22 mouse cellular contexts compared by ENCODE assay signal in the genomic region with DNA sequence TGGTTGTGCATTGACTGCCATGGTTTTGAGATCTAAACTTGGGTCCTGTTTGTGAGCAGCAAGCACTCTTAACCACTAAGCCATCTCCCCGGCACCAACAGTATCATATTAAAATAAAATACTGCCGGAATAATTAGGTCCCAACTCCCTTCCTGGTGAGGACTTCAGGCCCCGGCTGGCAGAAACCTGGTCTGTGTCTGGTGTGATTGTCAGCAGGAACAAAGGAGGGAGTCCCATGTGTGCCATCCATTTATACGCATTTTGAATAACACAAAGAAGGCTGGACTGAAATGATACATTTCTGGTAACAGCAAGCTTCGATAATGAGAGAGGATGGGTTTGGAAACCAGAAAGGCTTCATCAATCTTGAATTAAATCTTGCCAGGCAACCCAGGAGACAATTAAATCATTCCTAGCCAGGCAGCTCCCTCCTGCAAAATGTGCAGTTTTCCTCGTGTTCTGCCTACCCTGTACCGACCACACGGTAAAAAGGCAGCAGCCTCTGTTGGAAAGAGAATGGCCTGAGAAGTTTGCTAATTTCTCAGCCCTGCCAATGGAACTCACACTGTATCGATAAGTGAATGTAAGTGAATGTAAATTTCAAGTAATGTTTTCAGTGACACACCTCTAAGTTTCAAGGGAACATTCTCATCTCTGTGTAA.
DNase-seq lines count a peak whose midpoint lies in the region; ATAC-seq and TF ChIP-seq lines count a peak whose summit lies in the region.
"Had no signal": no experiment of that assay in that cellular context is flagged by ENCODE, and none has a peak within 500 bp of the region (broad histone marks: within the 10 kb centered on the region; RNA-seq: fewer than 3 reads in every experiment).

No protein-coding gene starts in this region.

- no peak overlapping the region for H3K4me3 ChIP-seq in forebrain, postnatal 0 days (ENCODE audit: low read depth, low read length)
- H3K4me3 ChIP-seq in forebrain, embryonic 15.5 days: no peak overlapping the region
- H3K4me3 ChIP-seq in midbrain, embryonic 13.5 days (replicated peaks): no peak overlapping the region
- H3K4me3 ChIP-seq in midbrain, embryonic 15.5 days: no peak overlapping the region
- no peak overlapping the region for H3K4me3 ChIP-seq in neural tube, embryonic 13.5 days
- H3K4me3 ChIP-seq: heart, embryonic 15.5 days; left cerebral cortex, adult 2 months had no signal

- TF ChIP-seq POLR2A in brain, embryonic 14.5 days (IDR thresholded peaks at IDR 0.05; ENCODE audit: borderline replicate concordance, extremely low read depth, insufficient read depth, insufficient read length, poor library complexity, severe bottlenecking): no peak

- H3K9ac ChIP-seq in forebrain, postnatal 0 days: no peak overlapping the region
- H3K9ac ChIP-seq in forebrain, embryonic 15.5 days (replicated peaks): no peak overlapping the region
- H3K9ac ChIP-seq in midbrain, embryonic 13.5 days (replicated peaks): no peak overlapping the region
- no peak overlapping the region for H3K9ac ChIP-seq in midbrain, embryonic 15.5 days
- H3K9ac ChIP-seq in neural tube, embryonic 13.5 days: no peak overlapping the region
- H3K9ac ChIP-seq: heart, embryonic 15.5 days; liver, embryonic 14.5 days; lung, embryonic 14.5 days had no signal

- no peaks in the 10 kb centered on the region for H3K36me3 ChIP-seq in forebrain, postnatal 0 days (ENCODE audit: insufficient read depth)
- no peaks in the 10 kb centered on the region for H3K36me3 ChIP-seq in forebrain, embryonic 15.5 days
- H3K36me3 ChIP-seq in midbrain, embryonic 13.5 days: no peaks in the 10 kb centered on the region
- no peaks in the 10 kb centered on the region for H3K36me3 ChIP-seq in midbrain, embryonic 15.5 days (replicated peaks)
- no peaks in the 10 kb centered on the region for H3K36me3 ChIP-seq in neural tube, embryonic 13.5 days
- H3K36me3 ChIP-seq: heart, embryonic 15.5 days had no signal

- H3K27me3 ChIP-seq in forebrain, postnatal 0 days (ENCODE audit: insufficient read depth, low read length): no peaks in the 10 kb centered on the region
- no peaks in the 10 kb centered on the region for H3K27me3 ChIP-seq in forebrain, embryonic 15.5 days
- no peaks in the 10 kb centered on the region for H3K27me3 ChIP-seq in midbrain, embryonic 13.5 days
- H3K27me3 ChIP-seq in midbrain, embryonic 15.5 days (replicated peaks): no peaks in the 10 kb centered on the region
- no peaks in the 10 kb centered on the region for H3K27me3 ChIP-seq in neural tube, embryonic 13.5 days
- H3K27me3 ChIP-seq: heart, embryonic 15.5 days had no signal

- no peaks in the 10 kb centered on the region; the same call in 1 of the 2 replicates for H3K4me1 ChIP-seq in forebrain, postnatal 0 days (ENCODE audit: insufficient read depth)
- peaks cover 7% of the 10 kb centered on the region; the same call in 1 of the 2 replicates for H3K4me1 ChIP-seq in forebrain, embryonic 15.5 days
- H3K4me1 ChIP-seq in midbrain, embryonic 13.5 days (replicated peaks): no peaks in the 10 kb centered on the region
- no peaks in the 10 kb centered on the region for H3K4me1 ChIP-seq in midbrain, embryonic 15.5 days
- H3K4me1 ChIP-seq in neural tube, embryonic 13.5 days (replicated peaks): peaks cover 3% of the 10 kb centered on the region; the same call in 1 of the 2 replicates
- H3K4me1 ChIP-seq: heart, embryonic 15.5 days had no signal

- no peak for TF ChIP-seq CTCF in forebrain, postnatal 0 days (IDR thresholded peaks at IDR 0.05; ENCODE audit: low read depth)
- no peak for TF ChIP-seq CTCF in brain, embryonic 14.5 days (IDR thresholded peaks at IDR 0.05; ENCODE audit: borderline replicate concordance, extremely low read depth, insufficient read depth, insufficient read length)

- no peak overlapping the region for H3K4me2 ChIP-seq in forebrain, postnatal 0 days (ENCODE audit: low read depth)
- no peak overlapping the region for H3K4me2 ChIP-seq in forebrain, embryonic 15.5 days (replicated peaks)
- no peak overlapping the region for H3K4me2 ChIP-seq in midbrain, embryonic 13.5 days (replicated peaks)
- no peak overlapping the region for H3K4me2 ChIP-seq in midbrain, embryonic 15.5 days
- H3K4me2 ChIP-seq in neural tube, embryonic 13.5 days: 0 out of 2 replicates have a peak overlapping the region, but pooled peaks have one; percentile 7
- H3K4me2 ChIP-seq: heart, embryonic 15.5 days; lung, embryonic 14.5 days had no signal

- 54% methylated on average over 9 of the region's 9 CpGs for WGBS in forebrain, postnatal 0 days
- WGBS in forebrain, embryonic 15.5 days: 63% methylated on average over 9 of the region's 9 CpGs
- WGBS in midbrain, embryonic 13.5 days: 64% methylated on average over 9 of the region's 9 CpGs
- WGBS in midbrain, embryonic 15.5 days: 52% methylated on average over 9 of the region's 9 CpGs
- 42% methylated on average over 9 of the region's 9 CpGs for WGBS in neural tube, embryonic 13.5 days

- no peak; the same call in 1 of the 2 replicates for ATAC-seq in forebrain, postnatal 0 days
- no peak for ATAC-seq in forebrain, embryonic 15.5 days (replicated peaks)
- ATAC-seq in midbrain, embryonic 13.5 days: peak; percentile 63; the same call in 1 of the 2 replicates
- no peak for ATAC-seq in midbrain, embryonic 15.5 days (replicated peaks)
- ATAC-seq in neural tube, embryonic 13.5 days (ENCODE audit: low read depth): peak; percentile 78
- ATAC-seq: Patski had no signal

- no peaks in the 10 kb centered on the region for H3K9me3 ChIP-seq in forebrain, postnatal 0 days (ENCODE audit: low read length)
- no peaks in the 10 kb centered on the region for H3K9me3 ChIP-seq in forebrain, embryonic 15.5 days
- no peaks in the 10 kb centered on the region for H3K9me3 ChIP-seq in midbrain, embryonic 13.5 days
- no peaks in the 10 kb centered on the region for H3K9me3 ChIP-seq in midbrain, embryonic 15.5 days
- H3K9me3 ChIP-seq in neural tube, embryonic 13.5 days: no peaks in the 10 kb centered on the region
- H3K9me3 ChIP-seq: heart, embryonic 15.5 days had no signal

- peak; percentile 7 for DNase-seq in forebrain, postnatal 0 days
- DNase-seq in brain, embryonic 14.5 days (ENCODE audit: low read depth): peak; percentile 46
- DNase-seq in ovary, postnatal 36 days (ENCODE audit: low spot score): no peak
- DNase-seq: adrenal gland, adult 2 months; cerebellum, adult 18-20 months; cerebellum, postnatal 25 days; gastrocnemius, postnatal 36 days; heart, postnatal 36 days; kidney, adult 8-10 months; kidney, postnatal 10 days; lung, embryonic 14.5 days; retina, postnatal 1 day; right cerebral cortex, postnatal 25 days; spleen, adult 18-20 months had no signal

- no peak overlapping the region for H3K27ac ChIP-seq in forebrain, postnatal 0 days (ENCODE audit: low read depth, low read length)
- H3K27ac ChIP-seq in forebrain, embryonic 15.5 days (replicated peaks): no peak overlapping the region
- H3K27ac ChIP-seq in midbrain, embryonic 13.5 days: no peak overlapping the region
- H3K27ac ChIP-seq in midbrain, embryonic 15.5 days: no peak overlapping the region
- no peak overlapping the region for H3K27ac ChIP-seq in neural tube, embryonic 13.5 days (replicated peaks)
- H3K27ac ChIP-seq: heart, embryonic 15.5 days; left cerebral cortex, adult 2 months; liver, embryonic 14.5 days had no signal

Comparison
In these comparisons a context has a peak if more than half of its experiments do, and no peak if none do; other contexts are left out.
1. ATAC-seq: peak in midbrain, embryonic 13.5 days (single experiment) and neural tube, embryonic 13.5 days (single experiment); none in forebrain, postnatal 0 days (single experiment), forebrain, embryonic 15.5 days (single experiment) and midbrain, embryonic 15.5 days (single experiment).